Mouse (Mus musculus) MEL (cell line): Measurements from ENCODE around the gene Tspan33. TPM values are rescaled to one million over a fixed set of nuclear protein-coding genes. Genes with fewer than 3 reads are reported as not detected.

Experiments
- DNase-seq: peaks from one replicate; pipeline ENCODE4 v3.0.0; 2011; ENCODE audit warnings: low read depth, low spot score
- H3K27ac ChIP-seq: 2 replicates; pipeline ENCODE4 v1.5.1; 2012; ENCODE audit warnings: low read depth, mild to moderate bottlenecking, control low read depth, low read length, moderate library complexity; ENCODE audit not compliant: control insufficient read depth
- H3K27me3 ChIP-seq, 2 experiments: fragments of 150-350 bp in 1 of 2; sonication (generic) in 1 of 2; 2 replicates each; pipeline ENCODE4 v1.6.1; 2012; ENCODE audit warnings: low read length in 2 of 2, mild to moderate bottlenecking in 2 of 2, improper control_type of control experiment in 1 of 2, moderate library complexity in 1 of 2; ENCODE audit not compliant: insufficient read depth in 2 of 2, control insufficient read depth in 1 of 2
- H3K36me3 ChIP-seq, 2 experiments: 2 replicates each; pipeline ENCODE4 v1.6.1; 2012 to 2014; ENCODE audit warnings: low read length in 2 of 2, improper control_type of control experiment in 1 of 2, inconsistent platforms in 1 of 2, mild to moderate bottlenecking in 1 of 2; ENCODE audit not compliant: insufficient read depth in 2 of 2, control insufficient read depth in 1 of 2
- H3K4me1 ChIP-seq, 2 experiments: fragments of 150-350 bp in 1 of 2; sonication (generic) in 1 of 2; 2 replicates each; pipeline ENCODE4 v1.6.1; 2012; ENCODE audit warnings: low read length in 2 of 2, improper control_type of control experiment in 1 of 2, mild to moderate bottlenecking in 1 of 2; ENCODE audit not compliant: insufficient read depth in 2 of 2, control insufficient read depth in 1 of 2
- H3K4me3 ChIP-seq, 2 experiments: fragments of 150-350 bp in 1 of 2; sonication (generic) in 1 of 2; 2 replicates each; pipeline ENCODE4 v1.5.1; 2012; ENCODE audit warnings: low read depth in 2 of 2, low read length in 2 of 2, mild to moderate bottlenecking in 2 of 2, moderate library complexity in 2 of 2, control low read depth in 1 of 2, improper control_type of control experiment in 1 of 2; ENCODE audit not compliant: control insufficient read depth in 1 of 2, insufficient read depth in 1 of 2
- H3K79me2 ChIP-seq: 2 replicates; pipeline ENCODE4 v1.6.1; 2012; ENCODE audit warnings: mild to moderate bottlenecking, low read length, moderate library complexity; ENCODE audit not compliant: control insufficient read depth, poor library complexity, insufficient read depth
- H3K9ac ChIP-seq: 2 replicates; pipeline ENCODE4 v1.6.1; 2012; ENCODE audit warnings: low read depth, mild to moderate bottlenecking, control low read depth, low read length, moderate library complexity; ENCODE audit not compliant: control insufficient read depth, poor library complexity, severe bottlenecking
- H3K9me3 ChIP-seq: fragments of 150-350 bp; sonication (generic); replicated peaks from 2 replicates; pipeline ENCODE4 v1.6.1; 2012; ENCODE audit warnings: mild to moderate bottlenecking, low read length, improper control_type of control experiment, moderate library complexity; ENCODE audit not compliant: insufficient read depth
- BHLHE40 ChIP-seq: IDR thresholded peaks from 2 replicates; pipeline ENCODE4 v1.6.1; 2012; ENCODE audit warnings: low read depth, mild to moderate bottlenecking, inconsistent platforms, low read length, improper control_type of control experiment, borderline replicate concordance
- CHD1 ChIP-seq: IDR thresholded peaks from 2 replicates; pipeline ENCODE4 v1.6.1; 2012; ENCODE audit warnings: low read depth, mild to moderate bottlenecking, inconsistent platforms, low read length, improper control_type of control experiment
- CHD2 ChIP-seq: IDR thresholded peaks from 2 replicates; pipeline ENCODE4 v1.6.1; 2011; ENCODE audit warnings: low read length, improper control_type of control experiment
- CTCF ChIP-seq, 3 experiments: IDR thresholded peaks in 2 of 3; conservative IDR thresholded peaks in 1 of 3; 2 replicates each; pipeline ENCODE4 v1.5.1; 2011 to 2012; ENCODE audit warnings: low read length in 3 of 3, low read depth in 2 of 3, mild to moderate bottlenecking in 2 of 3, improper control_type of control experiment in 1 of 3, inconsistent platforms in 1 of 3, mixed read lengths in 1 of 3, moderate library complexity in 1 of 3; ENCODE audit not compliant: control insufficient read depth in 1 of 3, insufficient read depth in 1 of 3, poor library complexity in 1 of 3, severe bottlenecking in 1 of 3
- E2F4 ChIP-seq: IDR thresholded peaks from 2 replicates; pipeline ENCODE4 v1.6.1; 2011; ENCODE audit warnings: low read depth, low read length, improper control_type of control experiment, borderline replicate concordance
- ELF1 ChIP-seq: IDR thresholded peaks from 2 replicates; pipeline ENCODE4 v1.6.1; 2014; ENCODE audit warnings: low read depth, mild to moderate bottlenecking, inconsistent platforms, low read length, improper control_type of control experiment, moderate library complexity
- GABPA ChIP-seq: IDR thresholded peaks from 2 replicates; pipeline ENCODE4 v1.6.1; 2012; ENCODE audit warnings: low read depth, mild to moderate bottlenecking, inconsistent platforms, low read length, improper control_type of control experiment, moderate library complexity
- GATA1 ChIP-seq: IDR thresholded peaks from 2 replicates; pipeline ENCODE4 v1.6.1; 2011; ENCODE audit warnings: low read depth, low read length, improper control_type of control experiment
- JUND ChIP-seq: IDR thresholded peaks from 2 replicates; pipeline ENCODE4 v1.6.1; 2011; ENCODE audit warnings: low read depth, mild to moderate bottlenecking, improper control_type of control experiment, low read length
- KAT2A ChIP-seq: conservative IDR thresholded peaks from 2 replicates; pipeline ENCODE4 v1.6.1; 2012; ENCODE audit warnings: low read depth, low read length, improper control_type of control experiment, inconsistent platforms
- MAFK ChIP-seq: IDR thresholded peaks from 2 replicates; pipeline ENCODE4 v1.6.1; 2011; ENCODE audit warnings: low read depth, mild to moderate bottlenecking, low read length, improper control_type of control experiment, borderline replicate concordance
- MAX ChIP-seq: IDR thresholded peaks from 2 replicates; pipeline ENCODE4 v1.6.1; 2011; ENCODE audit warnings: low read length, improper control_type of control experiment
- MAZ ChIP-seq: IDR thresholded peaks from 2 replicates; pipeline ENCODE4 v1.6.1; 2012; ENCODE audit warnings: low read depth, mild to moderate bottlenecking, inconsistent platforms, low read length, improper control_type of control experiment
- MEF2A ChIP-seq: IDR thresholded peaks from 2 replicates; pipeline ENCODE4 v1.6.1; 2014; ENCODE audit warnings: low read depth, mild to moderate bottlenecking, inconsistent platforms, low read length, improper control_type of control experiment; ENCODE audit not compliant: poor library complexity, insufficient replicate concordance, severe bottlenecking; ENCODE audit errors: extremely low read depth
- MYB ChIP-seq: IDR thresholded peaks from 2 replicates; pipeline ENCODE4 v1.6.1; 2011; ENCODE audit warnings: mild to moderate bottlenecking, low read depth, low read length, improper control_type of control experiment
- MYC ChIP-seq: IDR thresholded peaks from 2 replicates; pipeline ENCODE4 v1.6.1; 2011; ENCODE audit warnings: low read depth, mild to moderate bottlenecking, low read length, improper control_type of control experiment, moderate library complexity
- NELFE ChIP-seq: IDR thresholded peaks from 2 replicates; pipeline ENCODE4 v1.6.1; 2011; ENCODE audit warnings: low read depth, low read length, improper control_type of control experiment
- NRF1 ChIP-seq: IDR thresholded peaks from 2 replicates; pipeline ENCODE4 v1.6.1; 2014; ENCODE audit warnings: low read depth, mild to moderate bottlenecking, inconsistent platforms, low read length, improper control_type of control experiment, moderate library complexity; ENCODE audit not compliant: poor library complexity, insufficient read depth, severe bottlenecking
- POLR2A ChIP-seq, 2 experiments: IDR thresholded peaks; 2 replicates each; pipeline ENCODE4 v1.6.1; 2011 to 2012; ENCODE audit warnings: low read length in 2 of 2, mild to moderate bottlenecking in 2 of 2, control low read depth in 1 of 2, improper control_type of control experiment in 1 of 2, low read depth in 1 of 2, moderate library complexity in 1 of 2; ENCODE audit not compliant: control insufficient read depth in 1 of 2, insufficient read depth in 1 of 2, poor library complexity in 1 of 2
- POLR2AphosphoS2 ChIP-seq: IDR thresholded peaks from 2 replicates; pipeline ENCODE4 v1.6.1; 2011; ENCODE audit warnings: low read length, improper control_type of control experiment
- RCOR1 ChIP-seq: IDR thresholded peaks from 2 replicates; pipeline ENCODE4 v1.6.1; 2012; ENCODE audit warnings: low read depth, mild to moderate bottlenecking, inconsistent platforms, low read length, improper control_type of control experiment
- SIN3A ChIP-seq: IDR thresholded peaks from 2 replicates; pipeline ENCODE4 v1.6.1; 2012; ENCODE audit warnings: low read length, improper control_type of control experiment, inconsistent platforms
- SMC3 ChIP-seq: IDR thresholded peaks from 2 replicates; pipeline ENCODE4 v1.6.1; 2011; ENCODE audit warnings: low read depth, low read length, improper control_type of control experiment
- TAL1 ChIP-seq: IDR thresholded peaks from 2 replicates; pipeline ENCODE4 v1.6.1; 2012; ENCODE audit warnings: mild to moderate bottlenecking, inconsistent platforms, low read length, moderate library complexity, mixed read lengths
- TCF12 ChIP-seq: IDR thresholded peaks from 2 replicates; pipeline ENCODE4 v1.6.1; 2014; ENCODE audit warnings: low read depth, mild to moderate bottlenecking, inconsistent platforms, low read length, improper control_type of control experiment, moderate library complexity
- UBTF ChIP-seq: IDR thresholded peaks from 2 replicates; pipeline ENCODE4 v1.6.1; 2012; ENCODE audit warnings: low read depth, mild to moderate bottlenecking, inconsistent platforms, low read length, improper control_type of control experiment, moderate library complexity, borderline replicate concordance; ENCODE audit not compliant: insufficient read depth
- USF1 ChIP-seq: IDR thresholded peaks from 2 replicates; pipeline ENCODE4 v1.6.1; 2014; ENCODE audit warnings: low read depth, mild to moderate bottlenecking, inconsistent platforms, low read length, improper control_type of control experiment, moderate library complexity
- USF2 ChIP-seq, 2 experiments: IDR thresholded peaks; 2 replicates each; pipeline ENCODE4 v1.6.1; 2011 to 2012; ENCODE audit warnings: improper control_type of control experiment in 2 of 2, low read length in 2 of 2, borderline replicate concordance in 1 of 2, inconsistent platforms in 1 of 2, low read depth in 1 of 2, mild to moderate bottlenecking in 1 of 2; ENCODE audit not compliant: insufficient read depth in 1 of 2
- ZKSCAN1 ChIP-seq: IDR thresholded peaks from 2 replicates; pipeline ENCODE4 v1.6.1; 2012; ENCODE audit warnings: low read depth, mild to moderate bottlenecking, inconsistent platforms, low read length, improper control_type of control experiment, moderate library complexity
- ZMIZ1 ChIP-seq: IDR thresholded peaks from 2 replicates; pipeline ENCODE4 v1.6.1; 2012; ENCODE audit warnings: low read depth, mild to moderate bottlenecking, inconsistent platforms, low read length, improper control_type of control experiment, moderate library complexity
- ZNF384 ChIP-seq: IDR thresholded peaks from 2 replicates; pipeline ENCODE4 v1.6.1; 2012; ENCODE audit warnings: low read depth, mild to moderate bottlenecking, inconsistent platforms, low read length, improper control_type of control experiment
- polyA plus RNA-seq, 2 experiments: library from polyadenylated mRNA; stranded (reverse) in 1 of 2; unstranded in 1 of 2; fragments of >175 nt in 1 of 2; fragments of >200 nt in 1 of 2; gene quantifications; 2 replicates each; pipeline versions ENCODE4 v1.2.1 to v1.2.4; 2012; ENCODE audit warnings: low replicate concordance in 2 of 2, low read depth in 1 of 2; ENCODE audit not compliant: insufficient read length in 2 of 2, insufficient read depth in 1 of 2, missing spikeins in 1 of 2
- total RNA-seq: library from RNA; depleted of rRNA; stranded (reverse); fragments of 300-350 nt; gene quantifications from 2 replicates; pipeline ENCODE4 v1.2.3, GENCODE M21; 2012

The Tspan33 gene
- total and polyA plus RNA-seq, 3 experiments, result 41.7 to 64.5 TPM; not detected in 1

DNA sequence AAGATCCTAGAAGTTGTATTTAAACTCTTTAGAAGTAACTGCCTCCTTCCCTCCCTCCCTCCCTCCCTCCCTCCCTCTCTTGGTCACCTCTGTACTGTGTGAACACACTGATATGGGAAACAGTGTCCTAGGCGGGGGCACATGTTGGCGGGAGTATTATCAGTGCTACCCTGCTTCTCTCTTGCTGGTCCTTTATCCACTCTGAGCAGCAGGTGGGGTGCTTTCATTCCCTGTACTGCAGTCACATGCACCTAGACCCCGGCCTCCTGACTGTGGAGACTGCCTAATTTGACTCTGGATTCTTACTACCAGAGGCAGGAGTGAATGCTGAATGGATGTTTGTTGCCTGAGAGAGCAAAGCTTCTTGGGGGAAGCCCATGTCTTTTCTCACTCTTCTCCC is 3.5 kb downstream of the Tspan33 start (continued):
- TF ChIP-seq ELF1 (0 out of 2 replicates have a peak, but pooled peaks have one; percentile 20), NELFE (no peak), GATA1 (peak; percentile 73), ZNF384 (no peak), MEF2A (no peak), SMC3 (peak; percentile 21; the same call in 1 of the 2 replicates), TAL1 (peak; percentile 93), MAX (0 out of 2 replicates have a peak, but pooled peaks have one; percentile 31), SIN3A (peak; percentile 64; the same call in 1 of the 2 replicates), UBTF (no peak), USF1 (peak; percentile 68), MYC (0 out of 2 replicates have a peak, but pooled peaks have one; percentile 60), GABPA (no peak), POLR2AphosphoS2 (no peak), CHD2 (no peak), BHLHE40 (peak; percentile 76), USF2 (IDR thresholded peaks at IDR 0.05; ENCODE audit: borderline replicate concordance in 1 of 2, insufficient read depth in 1 of 2, low read depth in 1 of 2, low read length in 2 of 2) (no peak), RCOR1 (peak; percentile 56), CTCF (IDR thresholded peaks at IDR 0.05 in 2 of 3, conservative IDR thresholded peaks at IDR 0.05 in 1 of 3; ENCODE audit: control insufficient read depth in 1 of 3, insufficient read depth in 1 of 3, low read depth in 2 of 3, low read length in 3 of 3, poor library complexity in 1 of 3, severe bottlenecking in 1 of 3) (peak in 1 of 3 experiments; percentile 33; a peak in 2 of 6 replicates)

DNA sequence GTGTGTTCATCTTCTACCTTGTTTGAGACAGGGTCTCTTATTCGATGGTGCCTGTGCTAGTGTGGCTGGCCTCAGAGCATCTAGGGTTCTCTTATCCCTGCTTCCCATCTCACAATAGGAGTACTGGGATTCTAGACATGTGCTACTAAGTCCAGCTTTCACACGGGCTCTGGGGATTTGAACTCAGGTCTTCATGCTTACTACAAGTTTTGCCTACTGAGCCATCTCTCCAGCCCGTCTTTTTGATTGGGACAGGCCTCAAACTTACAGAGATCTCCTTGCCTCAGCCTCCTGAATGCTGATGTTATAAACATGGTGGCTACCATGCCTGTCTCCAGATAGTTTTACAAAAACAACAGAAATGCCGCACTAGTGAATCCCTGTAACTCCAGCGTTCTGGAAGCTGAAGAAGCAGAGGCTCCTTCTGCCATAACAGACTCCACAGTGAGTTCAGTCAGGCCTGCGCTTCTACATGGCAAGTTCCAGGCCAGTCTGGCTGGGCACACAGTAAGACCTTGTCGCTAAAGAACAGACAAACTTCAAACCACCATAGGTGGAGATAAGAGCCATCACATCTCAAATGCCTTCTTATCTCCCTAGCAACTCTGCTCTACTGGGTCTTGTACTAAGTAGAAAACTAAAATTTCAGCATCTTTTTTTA is 5.2 kb downstream of the Tspan33 start:
- Histone ChIP-seq H3K9ac (peak overlapping the region; percentile 11; the same call in 1 of the 2 replicates), H3K79me2 (peaks cover 33% of the 10 kb centered on the region), H3K4me1 (peaks cover 59 to 79% of the 10 kb centered on the region in 2 experiments), H3K36me3 (peaks cover 0 to 71% of the 10 kb centered on the region in 2 experiments; a peak in 2 of 4 replicates), H3K4me3 (no peak overlapping the region; a peak in 1 of 4 replicates), H3K27me3 (no peaks in the 10 kb centered on the region), H3K27ac (peak overlapping the region; percentile 87), H3K9me3 (no peaks in the 10 kb centered on the region)
- peak; percentile 81 for DNase-seq
- TF ChIP-seq TAL1 (peak; percentile 86), MAFK (no peak), MYB (no peak), SMC3 (no peak), CHD1 (no peak), ZNF384 (peak; percentile 49), JUND (no peak), NELFE (no peak), SIN3A (peak; percentile 61; the same call in 1 of the 2 replicates), MAZ (no peak), GABPA (no peak), USF2 (IDR thresholded peaks at IDR 0.05; ENCODE audit: borderline replicate concordance in 1 of 2, insufficient read depth in 1 of 2, low read depth in 1 of 2, low read length in 2 of 2) (no peak), KAT2A (no peak), MEF2A (no peak), MAX (peak; percentile 44; the same call in 1 of the 2 replicates), MYC (no peak), ZKSCAN1 (no peak), POLR2AphosphoS2 (no peak), E2F4 (no peak), ZMIZ1 (no peak), NRF1 (no peak), ELF1 (no peak), POLR2A (IDR thresholded peaks at IDR 0.05; ENCODE audit: control insufficient read depth in 1 of 2, insufficient read depth in 1 of 2, low read depth in 1 of 2, low read length in 2 of 2, poor library complexity in 1 of 2) (no peak), TCF12 (peak; percentile 98), RCOR1 (peak; percentile 85)
